Mouse (Mus musculus) ovary, adult 18-20 months (tissue): ENCODE results near the gene Glis3.
A peak's percentile ranks its signal among the peaks of the same experiment; 100 is the strongest.

Experiments used
- DNase-seq: peaks from one replicate; pipeline ENCODE4 v3.0.0; 2022; ENCODE audit warnings: low spot score, mixed read lengths

Glis3 gene

DNA sequence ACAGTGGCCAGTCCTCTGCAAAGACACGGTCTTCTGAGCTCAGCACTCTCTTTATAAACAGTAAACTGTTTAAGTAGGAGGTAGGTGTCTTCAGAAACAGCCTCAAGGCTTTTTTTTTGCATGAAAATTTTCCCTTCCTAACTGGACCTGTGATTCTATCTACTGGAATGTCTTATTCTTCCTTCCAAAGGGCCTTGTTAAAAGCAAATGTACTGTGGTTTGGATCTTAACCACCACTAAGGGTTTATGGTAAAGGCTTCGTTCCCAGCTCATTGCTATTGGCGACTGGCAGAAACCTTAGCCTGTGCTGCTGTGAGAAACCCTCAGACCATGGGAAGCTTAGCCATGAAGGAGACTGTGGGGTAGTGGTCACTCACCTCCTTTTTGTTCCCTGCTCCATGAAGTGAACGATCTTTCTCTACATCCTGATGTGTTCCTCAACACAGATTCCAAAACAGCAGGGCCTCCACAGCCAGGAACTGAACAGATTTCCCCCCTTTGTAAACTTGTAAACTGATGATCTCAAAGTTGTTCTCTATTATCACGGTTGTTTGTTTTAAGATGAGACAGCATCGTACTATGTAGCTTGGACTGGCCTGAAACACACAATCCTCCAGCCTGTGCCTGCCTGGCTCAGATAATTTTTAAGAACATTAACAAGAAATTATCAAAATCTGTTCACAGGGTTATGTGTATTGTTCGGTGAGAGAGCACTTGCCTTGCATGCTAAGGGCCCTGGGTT lies 88.0 kb downstream of the Glis3 start:
- no peak for DNase-seq

DNA sequence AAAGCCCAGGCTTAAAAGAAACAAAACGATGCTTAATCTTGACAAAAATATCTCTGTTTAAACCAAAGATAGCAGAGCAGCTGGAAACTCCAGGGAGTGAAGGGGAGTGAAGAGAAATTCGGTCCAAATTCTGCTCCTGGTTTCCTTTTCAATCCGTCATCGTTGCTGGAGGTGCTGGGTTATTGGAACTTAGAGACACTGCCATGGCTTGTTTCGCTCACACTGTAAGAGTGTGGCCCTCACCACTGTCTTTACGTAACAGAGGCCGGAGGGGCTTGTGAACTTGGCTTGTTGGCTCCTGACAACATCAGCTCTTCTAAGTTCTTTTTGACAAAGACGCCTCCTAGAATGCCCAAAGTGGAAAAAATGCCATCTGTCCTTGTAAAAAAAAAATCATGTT lies 99.4 kb downstream of the Glis3 start:
- no peak for DNase-seq

DNA sequence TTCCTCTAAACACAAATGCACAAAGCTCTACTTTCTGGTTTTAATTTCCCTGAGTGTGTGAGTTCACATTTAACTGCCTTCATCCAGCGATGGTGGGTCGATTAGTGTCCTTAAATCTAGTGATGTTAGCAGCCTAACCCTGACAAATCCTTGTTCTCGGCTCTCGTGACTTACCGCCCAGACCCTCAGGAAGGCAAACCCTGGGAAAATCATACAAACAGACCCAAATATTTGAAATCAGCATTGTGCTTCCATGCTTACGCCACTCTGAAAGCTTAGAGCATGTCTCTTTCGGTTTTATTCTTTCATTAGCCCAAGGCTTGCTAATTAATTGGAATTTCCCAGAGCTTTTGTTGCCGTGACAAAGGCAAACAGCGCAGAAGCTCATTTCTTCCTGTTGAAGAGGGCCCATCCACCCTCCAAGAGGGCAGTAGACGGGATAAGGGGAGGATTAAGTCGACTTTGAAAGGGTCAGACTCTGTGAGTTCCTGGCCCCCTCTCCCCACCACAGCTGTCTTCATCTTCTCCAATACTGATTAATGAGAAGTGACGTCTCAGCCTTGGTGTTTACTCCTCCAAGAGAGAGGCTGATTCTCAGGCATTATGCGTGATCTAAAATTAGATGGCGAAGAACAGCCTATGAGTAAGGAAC lies 100.0 kb downstream of the Glis3 start:
- no peak for DNase-seq

DNA sequence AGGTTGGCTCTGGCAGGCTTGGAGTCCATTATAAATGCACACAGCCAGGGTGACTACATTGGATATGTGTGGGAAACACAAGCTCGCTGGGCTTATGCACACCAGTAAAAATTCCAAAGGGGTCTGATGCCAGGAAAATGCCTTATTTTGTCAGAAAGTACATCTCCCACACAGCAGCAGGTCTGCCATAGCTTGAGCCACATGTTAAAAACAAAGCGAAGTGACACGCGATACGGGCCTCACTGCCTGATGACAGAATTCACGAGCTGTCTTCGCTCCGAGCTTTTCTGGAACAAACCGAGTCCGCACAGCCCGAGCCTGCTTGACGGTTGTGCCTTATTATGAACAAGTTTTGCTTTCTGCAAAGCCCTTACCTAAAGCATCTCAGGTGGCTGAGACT lies 102.9 kb downstream of the Glis3 start:
- DNase-seq, result no peak

DNA sequence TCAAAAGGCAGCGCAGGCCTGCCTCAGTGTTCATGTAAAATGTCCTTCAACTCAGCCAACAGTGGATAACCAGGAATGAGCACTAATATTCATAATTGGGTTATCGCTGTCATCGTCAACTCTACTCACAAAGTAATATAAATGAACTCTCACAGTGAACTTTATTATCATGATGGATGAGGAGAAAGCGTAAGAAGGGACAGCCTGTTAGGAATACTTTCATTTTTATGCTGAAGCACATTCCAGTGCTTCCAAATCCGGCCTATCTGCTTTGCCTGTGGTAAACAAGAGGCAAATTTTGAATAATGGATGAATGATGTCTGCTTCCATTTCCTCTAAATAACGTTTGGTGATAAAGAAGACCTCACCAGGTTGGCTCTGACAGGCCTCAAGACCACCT lies 103.3 kb downstream of the Glis3 start:
- DNase-seq, result no peak

DNA sequence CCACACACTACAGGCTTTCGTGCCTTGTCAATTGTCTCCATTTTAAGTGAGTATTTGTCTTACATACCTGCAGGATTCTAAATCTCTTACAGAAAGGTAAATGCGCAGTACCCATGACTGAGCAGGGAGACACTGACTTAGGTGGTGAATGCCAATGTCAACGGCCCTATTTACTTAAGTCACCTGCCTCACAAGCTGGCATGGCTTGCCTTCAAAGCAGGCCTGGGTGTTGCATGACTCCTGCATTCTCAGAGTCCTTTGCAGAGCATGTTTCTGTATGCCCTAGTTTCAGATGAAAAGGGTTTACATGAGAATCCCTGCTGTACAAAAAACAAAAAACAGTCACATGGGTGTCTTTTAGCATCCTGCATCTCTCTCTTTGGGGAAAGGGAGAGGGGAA lies 106.2 kb downstream of the Glis3 start:
- no peak for DNase-seq

DNA sequence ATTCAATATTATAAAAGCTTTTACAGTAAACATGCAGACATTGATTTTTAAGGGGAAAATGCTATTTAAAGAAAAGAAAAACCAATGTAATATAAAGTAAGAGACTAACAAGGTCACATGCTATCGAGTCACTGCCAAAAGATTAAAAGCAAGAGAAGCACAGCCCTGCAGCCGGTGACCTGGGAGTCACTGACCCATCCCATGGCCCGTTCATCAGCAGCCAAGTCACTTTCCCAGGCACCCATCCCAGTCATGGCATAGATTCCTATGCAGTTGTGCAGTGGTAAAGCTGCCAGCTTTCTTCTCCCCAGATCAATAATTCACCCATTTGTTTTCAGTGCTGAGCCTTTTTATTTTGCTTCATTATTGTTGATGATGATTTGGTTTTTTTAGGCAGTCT lies 110.0 kb downstream of the Glis3 start:
- peak; percentile 9 for DNase-seq

DNA sequence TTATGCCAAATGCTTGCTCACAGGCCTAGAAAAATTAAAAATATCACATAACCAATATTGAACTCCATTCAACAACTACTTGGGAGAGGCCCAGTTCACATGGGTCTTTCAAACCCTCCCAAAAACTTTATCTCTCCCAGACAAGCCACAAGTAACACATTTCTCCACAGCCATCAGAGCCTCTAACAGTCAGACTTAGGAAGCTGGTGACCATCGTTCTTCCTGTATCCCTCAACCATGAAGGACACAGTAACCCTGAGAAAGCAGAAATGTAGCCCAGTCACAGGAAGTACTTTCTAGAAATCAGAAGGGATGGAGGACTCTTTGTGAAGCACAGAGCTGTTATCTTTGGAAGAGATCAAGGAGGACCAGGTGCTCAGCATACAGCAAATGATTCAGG lies 112.8 kb downstream of the Glis3 start:
- no peak for DNase-seq

DNA sequence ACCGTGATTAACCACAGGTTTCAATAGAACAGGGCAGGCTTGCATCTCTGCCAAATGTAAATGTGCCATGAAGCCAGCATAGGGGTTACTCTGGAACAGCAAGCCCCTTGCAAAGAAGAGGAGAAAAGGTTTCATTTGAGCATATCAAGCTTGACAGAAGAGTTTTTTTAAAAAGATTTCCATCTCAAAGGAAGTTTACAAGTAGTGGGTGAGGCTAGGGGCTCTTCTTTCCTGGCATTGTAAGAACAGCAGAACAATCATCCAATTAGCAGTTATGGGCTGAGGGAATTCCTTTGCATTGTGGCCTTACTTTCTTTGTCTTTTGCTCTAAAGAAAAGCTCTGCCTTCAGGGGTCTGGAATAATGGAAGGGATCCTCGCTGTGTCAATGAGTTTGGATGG lies 113.3 kb downstream of the Glis3 start:
- no peak for DNase-seq

DNA sequence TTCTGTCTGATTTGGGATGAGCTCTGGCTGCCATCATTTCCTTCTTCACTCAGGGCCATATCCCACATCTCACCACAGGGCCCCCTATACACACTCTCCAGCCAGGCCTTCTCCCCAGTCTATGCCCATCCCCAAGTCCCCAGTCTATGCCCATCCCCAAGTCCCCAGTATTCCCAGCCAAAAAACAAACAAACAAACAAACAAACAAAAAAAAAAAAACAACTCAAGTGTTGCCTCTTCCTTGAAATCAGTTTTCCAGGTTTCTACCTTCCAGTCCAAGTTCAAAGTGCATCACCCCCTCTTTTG lies 118.2 kb downstream of the Glis3 start:
- no peak for DNase-seq

DNA sequence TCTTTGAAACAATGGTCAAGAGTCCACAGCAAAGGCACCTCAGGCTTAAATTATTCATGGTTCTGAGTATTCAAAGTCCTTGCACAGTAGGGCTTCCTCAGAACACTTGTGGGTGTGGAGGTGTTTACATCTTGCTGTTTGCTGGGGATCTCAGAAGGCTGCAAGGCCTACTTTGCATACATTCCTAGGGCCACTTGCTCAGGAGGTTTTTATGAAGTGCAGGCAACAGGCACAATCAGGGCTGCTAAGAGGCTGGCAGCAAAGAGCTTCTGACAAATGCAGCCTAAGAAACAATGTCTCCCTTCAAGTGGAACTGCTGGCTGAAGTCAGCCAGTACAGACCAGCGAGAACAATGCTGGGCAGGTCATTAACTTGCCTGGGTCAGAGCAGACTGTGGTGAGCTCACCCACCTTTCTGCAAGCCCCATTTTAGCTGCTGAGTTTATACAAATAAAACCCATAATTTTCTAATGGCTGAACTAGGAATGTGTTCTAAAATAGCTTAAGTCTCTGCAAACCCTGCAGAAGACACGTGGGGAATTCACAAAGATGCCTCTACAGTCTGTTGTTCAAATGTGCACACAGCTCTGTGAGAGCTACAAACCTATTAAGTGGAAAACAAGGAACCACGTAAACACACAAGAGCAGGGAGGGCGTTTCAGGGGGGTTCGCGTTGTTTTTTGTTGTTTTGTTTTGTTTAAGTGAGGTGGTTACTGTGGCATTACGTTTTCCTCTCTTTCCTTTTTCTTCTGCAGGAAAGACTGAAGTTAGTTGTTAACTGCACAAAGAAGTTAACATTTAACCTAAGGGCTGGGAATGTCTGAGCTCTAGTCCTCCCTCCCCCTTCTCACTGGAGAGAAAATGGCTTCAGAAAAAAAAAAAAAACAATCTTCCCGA lies 118.8 kb downstream of the Glis3 start:
- peak; percentile 11 for DNase-seq

DNA sequence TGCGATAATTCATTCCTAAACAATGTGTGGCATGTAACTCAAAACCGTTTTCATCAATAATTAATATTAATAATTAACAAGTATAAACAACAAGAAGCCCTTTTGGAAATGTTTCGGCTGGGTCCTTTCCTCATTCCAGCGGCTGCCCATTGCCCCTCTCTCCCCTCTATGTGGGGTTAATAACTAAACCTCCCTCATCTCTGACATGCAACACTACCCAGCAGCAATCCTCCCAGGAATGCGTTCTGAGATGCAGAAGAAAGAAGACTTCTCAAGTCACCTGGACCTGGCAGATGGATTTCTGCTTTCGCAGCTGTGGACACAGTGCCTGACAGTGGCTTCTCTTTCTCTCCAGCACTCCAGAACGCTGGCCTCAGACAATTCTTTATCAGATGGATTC lies 120.0 kb downstream of the Glis3 start:
- no peak for DNase-seq

DNA sequence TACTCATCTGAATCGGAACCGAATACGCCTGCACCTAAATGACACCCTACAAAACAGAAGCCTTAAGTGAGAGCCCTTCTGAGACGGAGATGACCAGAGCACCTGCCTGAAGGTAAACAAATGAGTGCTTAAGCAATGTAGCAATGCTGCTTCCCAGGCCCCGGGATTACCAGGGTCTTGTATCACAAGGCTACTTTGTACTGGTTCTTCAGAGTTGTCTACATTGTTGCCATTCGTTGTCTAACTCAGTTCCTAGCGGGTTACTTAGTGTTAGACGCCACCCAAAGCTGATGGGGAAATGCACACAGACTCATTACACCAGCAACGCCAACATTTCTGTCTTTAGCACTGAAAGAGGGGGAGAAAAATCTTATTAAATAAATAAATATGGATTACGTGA lies 120.5 kb downstream of the Glis3 start:
- DNase-seq, result no peak

DNA sequence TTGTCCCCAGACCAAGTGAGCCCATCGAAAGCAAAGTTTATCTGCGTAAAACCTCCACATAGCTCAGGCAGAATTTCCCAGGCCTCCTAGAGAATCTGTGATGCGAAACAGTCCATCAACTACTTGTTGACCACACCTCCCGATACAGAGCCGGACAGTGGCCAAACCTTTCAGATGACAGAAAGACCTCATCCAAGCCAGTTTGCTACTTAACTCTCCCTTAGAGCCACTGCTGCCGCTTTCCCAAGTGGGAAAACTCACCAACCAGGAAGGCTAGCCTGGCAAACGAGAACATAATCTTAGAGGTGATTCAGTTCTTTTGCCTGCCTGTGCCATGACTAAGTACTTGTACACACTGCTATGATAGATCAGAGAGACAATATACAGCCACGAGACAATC lies 121.2 kb downstream of the Glis3 start:
- no peak for DNase-seq

DNA sequence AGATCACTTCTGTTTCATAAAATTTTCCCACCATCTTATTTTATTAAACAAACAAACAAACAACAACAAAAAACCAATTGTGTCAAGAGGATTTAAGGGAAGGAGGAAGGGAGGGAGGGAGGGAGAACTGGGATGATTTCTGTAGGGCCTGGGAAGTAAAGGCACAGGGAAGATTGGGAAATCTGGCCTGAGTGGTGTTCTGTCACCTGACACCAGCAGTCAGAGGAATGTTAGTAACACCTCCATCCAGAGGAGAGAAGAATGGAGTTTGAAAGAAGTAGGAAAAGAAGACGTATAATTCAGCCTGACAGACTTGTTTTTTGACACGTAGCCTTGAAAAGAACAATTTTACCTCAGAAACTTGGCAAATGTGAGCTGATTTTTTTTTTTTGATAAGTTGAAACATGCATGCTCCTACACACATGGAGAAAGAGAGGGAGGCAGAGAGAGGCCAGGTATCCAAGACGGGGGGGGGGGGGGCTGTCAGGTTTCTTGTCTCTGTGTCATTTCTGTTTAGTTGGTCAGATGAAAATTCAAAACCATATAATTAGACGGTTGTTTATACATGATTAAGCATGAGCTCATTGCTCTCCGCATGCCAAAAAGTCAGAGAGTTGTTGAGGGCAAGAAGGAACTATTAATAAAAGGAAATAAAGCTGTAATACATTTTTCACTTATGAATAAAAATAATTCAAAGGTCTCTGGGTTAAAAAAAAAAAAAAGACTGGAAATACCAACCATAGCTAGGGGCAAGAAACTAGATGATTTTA lies 122.1 kb downstream of the Glis3 start:
- no peak for DNase-seq

DNA sequence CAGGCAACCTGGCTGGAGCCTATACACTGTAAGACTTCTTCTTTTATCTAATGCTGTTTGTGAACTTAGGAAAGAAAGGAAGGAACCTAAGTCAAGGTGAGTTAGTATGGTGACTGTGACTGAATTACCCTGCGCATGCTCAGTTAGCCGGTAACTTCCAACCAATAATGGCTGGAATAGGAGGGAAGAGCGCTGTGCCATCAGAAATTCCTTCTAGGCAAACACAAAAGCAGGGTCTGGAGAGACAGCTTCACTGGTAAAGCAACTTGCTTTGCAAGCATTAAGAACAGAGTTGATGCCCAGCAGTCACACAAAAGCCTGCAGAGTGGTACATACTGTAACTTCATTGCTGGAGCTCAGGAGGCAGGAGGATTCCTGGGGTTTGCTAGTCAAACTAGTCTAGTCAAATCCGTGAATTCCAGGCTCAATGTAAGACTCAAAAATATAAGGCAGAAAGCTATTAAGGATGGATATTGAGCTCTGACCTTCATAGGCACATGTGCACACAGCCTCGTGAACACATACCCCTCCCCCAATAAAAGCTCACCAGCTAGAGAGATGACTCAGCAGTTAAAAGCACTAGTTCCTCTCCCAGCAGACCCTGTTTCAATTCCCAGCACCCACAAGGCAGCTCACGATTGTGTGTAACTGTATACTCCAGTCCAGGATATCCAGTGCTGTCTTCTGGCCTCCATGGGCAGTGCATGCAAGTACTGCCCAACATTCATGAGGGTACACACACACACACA lies 124.5 kb downstream of the Glis3 start:
- DNase-seq, result no peak

DNA sequence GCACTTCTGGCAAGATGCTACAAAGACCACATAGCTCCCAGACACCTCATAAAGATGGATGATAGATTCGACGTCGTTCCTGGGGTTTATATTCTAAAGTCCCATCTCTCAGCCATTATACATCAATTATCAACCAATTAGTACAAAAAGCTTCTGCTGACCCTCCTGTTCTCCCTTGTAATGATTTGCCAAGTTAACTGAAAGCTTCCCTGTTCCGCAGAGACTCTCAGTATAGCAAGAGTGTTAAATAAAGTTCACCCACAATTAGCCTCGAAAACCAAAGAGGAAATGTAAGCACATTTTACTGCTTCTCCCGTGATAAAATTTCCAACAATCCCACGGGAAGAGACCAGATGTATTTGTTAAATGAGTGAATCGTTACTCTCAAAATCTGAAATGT lies 129.3 kb downstream of the Glis3 start:
- DNase-seq, result no peak

DNA sequence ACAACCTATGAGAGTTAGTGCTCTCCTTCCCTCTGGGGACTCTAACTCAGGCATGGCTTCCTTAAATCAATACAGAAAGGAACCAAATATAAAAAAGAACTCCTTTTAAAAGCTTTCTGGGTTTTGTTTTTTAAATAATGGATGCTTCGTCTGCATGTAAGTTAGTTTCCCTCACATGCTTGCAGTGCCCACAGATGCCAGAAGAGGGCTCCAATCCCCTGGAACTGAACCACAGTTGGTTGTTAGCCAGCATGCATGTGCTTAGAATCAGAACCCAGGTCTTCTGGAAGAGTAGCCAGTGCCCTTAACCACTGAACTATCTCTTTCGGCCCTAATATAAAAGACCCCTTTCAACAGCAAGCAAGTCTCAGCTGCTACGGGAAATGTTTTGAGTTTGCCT lies 132.9 kb downstream of the Glis3 start:
- no peak for DNase-seq

DNA sequence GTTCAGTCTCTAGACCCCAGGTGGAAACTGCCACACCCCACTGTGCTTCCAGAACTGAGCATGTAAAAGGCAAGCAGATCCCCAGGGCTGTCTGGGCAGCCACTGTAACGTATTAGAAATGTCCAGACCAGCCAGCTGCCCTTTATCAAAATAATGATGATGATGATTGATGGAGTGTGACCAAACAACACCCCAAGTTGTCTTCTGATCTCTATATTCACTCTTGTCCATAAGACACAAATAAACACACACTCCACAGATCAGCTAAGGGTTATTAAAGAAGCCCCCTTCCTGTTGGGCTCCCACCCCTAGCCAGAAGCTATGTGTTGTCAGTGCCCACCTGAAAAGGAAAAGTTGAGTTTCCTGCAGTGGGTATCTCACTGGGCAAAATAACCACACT lies 134.4 kb downstream of the Glis3 start:
- no peak for DNase-seq

DNA sequence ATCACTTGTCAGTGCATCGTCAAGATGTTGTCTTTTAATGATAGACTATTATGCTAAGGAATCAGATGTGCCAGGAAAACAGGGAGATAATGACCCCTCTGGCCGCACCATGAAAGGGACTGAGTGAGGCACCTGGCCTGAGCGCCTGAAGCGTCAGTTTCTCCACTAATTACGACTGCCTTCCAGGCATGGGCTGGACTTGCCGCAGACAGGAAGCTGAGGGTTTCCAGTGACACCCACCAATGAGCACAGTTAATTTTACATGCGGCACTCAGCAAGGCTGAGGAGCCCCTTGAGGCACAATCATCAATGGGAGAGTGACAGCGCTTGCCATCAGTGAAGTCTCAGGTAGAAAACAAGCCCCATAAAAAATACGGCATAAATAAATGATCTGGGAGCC lies 141.1 kb downstream of the Glis3 start:
- no peak for DNase-seq

DNA sequence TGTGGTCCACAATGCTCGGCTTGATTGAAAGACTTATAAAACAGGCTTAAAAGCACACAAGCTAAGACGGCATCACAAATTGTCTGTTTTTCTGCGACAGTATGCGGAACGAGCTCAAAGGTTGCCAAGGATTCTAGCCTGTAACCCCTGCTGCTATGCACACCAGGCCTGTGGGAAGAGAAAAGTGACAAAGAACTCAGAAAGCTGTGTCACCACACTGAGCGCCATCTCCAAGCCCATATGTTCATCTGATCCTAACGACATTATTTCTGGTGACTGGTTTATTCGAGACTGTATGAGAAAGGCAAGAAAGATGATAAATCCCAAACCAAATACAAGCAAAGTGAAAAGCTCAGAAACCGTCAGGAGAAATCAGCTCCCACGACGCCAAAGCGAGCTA lies 144.9 kb downstream of the Glis3 start:
- no peak for DNase-seq

DNA sequence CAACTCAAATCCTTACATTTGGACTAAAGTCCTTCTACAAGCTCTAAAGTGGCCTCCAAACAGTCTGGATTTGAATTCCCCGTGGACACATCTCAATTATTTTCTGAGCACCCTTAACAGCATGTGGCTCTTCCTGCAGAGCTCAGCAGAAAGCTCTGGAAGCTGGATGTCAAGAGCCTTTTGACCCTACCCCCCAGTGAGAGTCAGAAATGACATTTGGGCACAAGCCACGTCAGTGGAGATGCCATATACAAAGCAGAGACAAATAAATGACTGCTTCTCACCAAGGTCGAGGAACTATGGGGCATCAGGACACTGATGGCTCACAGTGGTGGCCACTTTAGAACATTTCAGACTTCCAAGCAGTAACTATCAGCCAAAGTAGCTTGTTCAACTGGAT lies 146.3 kb downstream of the Glis3 start:
- no peak for DNase-seq
